Mouse (Mus musculus) midbrain, embryonic 10.5 days (tissue): Measurements from ENCODE around the gene Sbds. TPM values are rescaled to one million over a fixed set of nuclear protein-coding genes. Genes with fewer than 3 reads are reported as not detected.

Source experiments
- DNase-seq: peaks from one replicate; pipeline ENCODE4 v3.0.0-alpha.2; 2017; ENCODE audit warnings: low spot score
- H3K27ac ChIP-seq: fragments of 300-500 bp; sonication (generic); replicated peaks from 2 replicates; pipeline ENCODE4 v1.5.1; 2016; ENCODE audit warnings: mild to moderate bottlenecking
- H3K27me3 ChIP-seq: fragments of 300-500 bp; sonication (generic); 2 replicates; pipeline ENCODE4 v1.6.1; 2016; ENCODE audit warnings: low read depth, mild to moderate bottlenecking; ENCODE audit not compliant: poor library complexity, severe bottlenecking
- H3K36me3 ChIP-seq: fragments of 300-500 bp; sonication (generic); 2 replicates; pipeline ENCODE4 v1.6.1; 2016; ENCODE audit warnings: mild to moderate bottlenecking, moderate library complexity
- H3K4me1 ChIP-seq: fragments of 300-500 bp; sonication (generic); 2 replicates; pipeline ENCODE4 v1.6.1; 2016
- H3K4me3 ChIP-seq: fragments of 300-500 bp; sonication (generic); 2 replicates; pipeline ENCODE4 v1.5.1; 2016; ENCODE audit warnings: mild to moderate bottlenecking, moderate library complexity
- H3K9me3 ChIP-seq: fragments of 300-500 bp; sonication (generic); replicated peaks from 2 replicates; pipeline ENCODE4 v1.6.1; 2016; ENCODE audit warnings: mild to moderate bottlenecking
- WGBS: fragments of 180-500 bp; shearing (Covaris S2); methylation state at CpG from one replicate; pipeline ENCODE4 v1.1.7; 2016; 5-methylcytosine and 5-hydroxymethylcytosine counted together
- polyA plus RNA-seq: library from polyadenylated mRNA; unstranded; fragments of >200 nt; fragmentation: Nextera tagmentation; extraction: Ambion mirVana; gene quantifications from 2 replicates; pipeline ENCODE4 v1.2.1, GENCODE M21; 2016

Sbds gene
- polyA plus RNA-seq, 1 experiment from 2014 or later: 80.9 TPM

GRCm38 (mm10) chr5:130254164-130255016 lies 940 bp downstream of the Sbds start:
- peaks cover 22% of the 10 kb centered on the region for H3K4me1 ChIP-seq
- no peak for DNase-seq
- H3K27ac ChIP-seq: peak overlapping the region; percentile 89
- WGBS: 22% methylated on average over 19 of the region's 19 CpGs
- H3K4me3 ChIP-seq: peak overlapping the region; percentile 78
- H3K9me3 ChIP-seq: no peaks in the 10 kb centered on the region
- peaks cover 50% of the 10 kb centered on the region for H3K36me3 ChIP-seq
- H3K27me3 ChIP-seq: no peaks in the 10 kb centered on the region

GRCm38 (mm10) chr5:130247823-130248222 lies 7.5 kb downstream of the Sbds start:
- 84% methylated on average over 5 of the region's 5 CpGs for WGBS
- DNase-seq: no peak
- H3K36me3 ChIP-seq: peaks cover 100% of the 10 kb centered on the region

GRCm38 (mm10) chr5:130241426-130241825 lies 13.9 kb downstream of the Sbds start:
- Histone ChIP-seq H3K36me3 (peaks cover 99% of the 10 kb centered on the region), H3K27ac (no peak overlapping the region), H3K27me3 (no peaks in the 10 kb centered on the region), H3K9me3 (no peaks in the 10 kb centered on the region), H3K4me1 (no peaks in the 10 kb centered on the region), H3K4me3 (no peak overlapping the region)
- 92% methylated on average over 12 of the region's 12 CpGs for WGBS
- DNase-seq: no peak

More at GRCm38 (mm10) chr5:130247823-130248222, 7.5 kb downstream of the Sbds start:
- Histone ChIP-seq H3K4me3 (no peak overlapping the region), H3K9me3 (no peaks in the 10 kb centered on the region), H3K27me3 (no peaks in the 10 kb centered on the region), H3K27ac (no peak overlapping the region), H3K4me1 (no peaks in the 10 kb centered on the region)

GRCm38 (mm10) chr5:130239856-130240255 lies 15.5 kb downstream of the Sbds start:
- no peak for DNase-seq
- Histone ChIP-seq H3K27me3 (no peaks in the 10 kb centered on the region), H3K9me3 (no peaks in the 10 kb centered on the region), H3K4me3 (no peak overlapping the region), H3K27ac (no peak overlapping the region), H3K36me3 (peaks cover 99% of the 10 kb centered on the region), H3K4me1 (no peaks in the 10 kb centered on the region)
- WGBS: 92% methylated on average over 2 of the region's 2 CpGs

- Histone ChIP-seq H3K36me3 (peaks cover 99% of the 10 kb centered on the region), H3K4me3 (no peak overlapping the region), H3K27ac (no peak overlapping the region), H3K4me1 (no peaks in the 10 kb centered on the region), H3K27me3 (no peaks in the 10 kb centered on the region), H3K9me3 (no peaks in the 10 kb centered on the region)
- DNase-seq: no peak
- WGBS: 90% methylated on average over 7 of the region's 7 CpGs
Measured at GRCm38 (mm10) chr5:130239236-130239635, 16.1 kb downstream of the Sbds start.

- Histone ChIP-seq H3K4me1 (no peaks in the 10 kb centered on the region), H3K36me3 (peaks cover 99% of the 10 kb centered on the region), H3K4me3 (no peak overlapping the region), H3K27me3 (no peaks in the 10 kb centered on the region), H3K27ac (no peak overlapping the region), H3K9me3 (no peaks in the 10 kb centered on the region)
- WGBS: 98% methylated on average over 8 of the region's 8 CpGs
- no peak for DNase-seq
Measured at GRCm38 (mm10) chr5:130236302-130236701, 19.0 kb downstream of the Sbds start.

- Histone ChIP-seq H3K36me3 (peaks cover 59% of the 10 kb centered on the region), H3K4me3 (no peak overlapping the region), H3K9me3 (no peaks in the 10 kb centered on the region), H3K27me3 (no peaks in the 10 kb centered on the region), H3K4me1 (peaks cover 11% of the 10 kb centered on the region), H3K27ac (no peak overlapping the region)
- WGBS: 96% methylated on average over 4 of the region's 4 CpGs
- no peak for DNase-seq
Measured at GRCm38 (mm10) chr5:130228120-130228519, 27.2 kb downstream of the Sbds start.

- H3K27ac ChIP-seq: no peak overlapping the region
- peaks cover 16% of the 10 kb centered on the region for H3K4me1 ChIP-seq
- 94% methylated on average over 3 of the region's 3 CpGs for WGBS
- H3K36me3 ChIP-seq: peaks cover 45% of the 10 kb centered on the region
- no peak overlapping the region for H3K4me3 ChIP-seq
- H3K9me3 ChIP-seq: no peaks in the 10 kb centered on the region
- H3K27me3 ChIP-seq: no peaks in the 10 kb centered on the region
- DNase-seq: no peak
Measured at GRCm38 (mm10) chr5:130226790-130227189, 28.5 kb downstream of the Sbds start.

- Histone ChIP-seq H3K4me3 (peak overlapping the region; percentile 100), H3K27me3 (no peaks in the 10 kb centered on the region), H3K9me3 (peaks cover 9% of the 10 kb centered on the region), H3K36me3 (peaks cover 15% of the 10 kb centered on the region; the same call in 1 of the 2 replicates), H3K4me1 (peaks cover 25% of the 10 kb centered on the region), H3K27ac (peak overlapping the region; percentile 97)
- peak; percentile 93 for DNase-seq
- under 1% methylated on average over 88 of the region's 88 CpGs for WGBS
Measured at GRCm38 (mm10) chr5:130222146-130223004, 33.0 kb downstream of the Sbds start.

GRCm38 (mm10) chr5:130221760-130222145 lies 33.6 kb downstream of the Sbds start:
- H3K36me3 ChIP-seq: peaks cover 15% of the 10 kb centered on the region; the same call in 1 of the 2 replicates
- no peak for DNase-seq
- H3K27me3 ChIP-seq: no peaks in the 10 kb centered on the region
- peak overlapping the region; percentile 100 for H3K4me3 ChIP-seq
- peaks cover 25% of the 10 kb centered on the region for H3K4me1 ChIP-seq
- WGBS: 3% methylated on average over 10 of the region's 10 CpGs
- H3K9me3 ChIP-seq: peaks cover 9% of the 10 kb centered on the region
- H3K27ac ChIP-seq: peak overlapping the region; percentile 97

GRCm38 (mm10) chr5:130221316-130221715 lies 34.0 kb downstream of the Sbds start:
- H3K27me3 ChIP-seq: no peaks in the 10 kb centered on the region
- H3K27ac ChIP-seq: peak overlapping the region; percentile 97; the same call in 1 of the 2 replicates
- no peak for DNase-seq
- H3K4me1 ChIP-seq: peaks cover 25% of the 10 kb centered on the region
- H3K4me3 ChIP-seq: peak overlapping the region; percentile 100
- H3K9me3 ChIP-seq: peaks cover 9% of the 10 kb centered on the region
- H3K36me3 ChIP-seq: peaks cover 15% of the 10 kb centered on the region; the same call in 1 of the 2 replicates
- WGBS: 45% methylated on average over 2 of the region's 2 CpGs

- H3K4me1 ChIP-seq: peaks cover 17% of the 10 kb centered on the region
- peaks cover 9% of the 10 kb centered on the region for H3K9me3 ChIP-seq
- H3K27me3 ChIP-seq: no peaks in the 10 kb centered on the region
- H3K4me3 ChIP-seq: no peak overlapping the region
- DNase-seq: no peak
- 90% methylated on average over 5 of the region's 5 CpGs for WGBS
- peaks cover 10% of the 10 kb centered on the region for H3K36me3 ChIP-seq
- H3K27ac ChIP-seq: no peak overlapping the region
Measured at GRCm38 (mm10) chr5:130218336-130218735, 37.0 kb downstream of the Sbds start.
